Mouse (Mus musculus): ENCODE measurements around the gene Oxsm. TPM values are rescaled to one million over a fixed set of nuclear protein-coding genes. Genes with fewer than 3 reads are reported as not detected.

Gene Oxsm
- 14.4 and 16.2 TPM in 2 replicates for polyA plus RNA-seq (2012; ENCODE audit: insufficient read depth, insufficient read length, missing spikeins)

DNA sequence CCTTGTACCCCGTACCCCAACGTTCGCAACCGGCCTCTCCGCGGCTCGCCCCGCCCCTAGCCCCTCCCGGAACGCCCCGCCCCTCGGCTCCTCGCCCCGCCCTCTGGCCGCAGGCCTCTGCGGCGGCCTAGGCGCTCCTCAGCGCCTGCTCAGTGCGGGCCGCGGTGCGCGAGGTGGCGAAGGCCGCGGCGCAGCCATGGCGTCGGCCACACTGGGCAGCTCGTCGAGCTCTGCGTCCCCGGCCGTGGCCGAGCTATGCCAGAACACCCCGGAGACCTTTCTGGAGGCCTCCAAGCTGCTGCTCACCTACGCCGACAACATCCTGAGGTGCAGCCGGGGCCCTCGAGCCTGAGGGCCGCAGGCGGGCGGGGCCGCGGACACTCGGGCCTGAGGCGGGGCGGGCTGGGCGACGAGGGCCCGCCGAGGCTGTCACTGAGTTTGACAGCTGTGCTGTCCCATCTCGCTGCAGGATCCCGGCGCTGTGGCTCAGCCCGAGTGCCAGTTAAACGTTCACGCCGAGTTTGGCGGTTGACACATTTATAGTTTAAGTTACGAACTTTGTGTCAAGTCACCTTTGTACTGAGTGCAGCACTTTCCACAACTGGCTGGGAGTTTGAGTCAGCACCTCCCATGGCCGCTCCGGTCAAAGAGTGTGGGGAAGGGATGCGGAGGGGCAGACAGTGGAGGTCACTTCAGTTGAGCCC is at the start of gene Oxsm, which contains the start of gene Ngly1:
Oxsm (minus strand) TSS at position 638 of the 704 bp plus-strand sequence.
Ngly1 (plus strand) TSS at position 110 of the 704 bp plus-strand sequence.
- peaks cover 14% of the 10 kb centered on the region for H3K4me1 ChIP-seq (ENCODE audit: control insufficient read depth, insufficient read depth, low read length)
- peak within 1 kb of the TSS; percentile 53 for H3K27ac ChIP-seq (ENCODE audit: insufficient read depth, low read depth, low read length)
- peak; percentile 97 for TF ChIP-seq POLR2A (IDR thresholded peaks at IDR 0.05; ENCODE audit: borderline replicate concordance, low read depth, low read length)
- TF ChIP-seq CTCF (IDR thresholded peaks at IDR 0.05; ENCODE audit: low read depth, low read length), result no peak
- H3K4me3 ChIP-seq (ENCODE audit: insufficient read depth, low read length), result peak within 1 kb of the TSS; percentile 78

DNA sequence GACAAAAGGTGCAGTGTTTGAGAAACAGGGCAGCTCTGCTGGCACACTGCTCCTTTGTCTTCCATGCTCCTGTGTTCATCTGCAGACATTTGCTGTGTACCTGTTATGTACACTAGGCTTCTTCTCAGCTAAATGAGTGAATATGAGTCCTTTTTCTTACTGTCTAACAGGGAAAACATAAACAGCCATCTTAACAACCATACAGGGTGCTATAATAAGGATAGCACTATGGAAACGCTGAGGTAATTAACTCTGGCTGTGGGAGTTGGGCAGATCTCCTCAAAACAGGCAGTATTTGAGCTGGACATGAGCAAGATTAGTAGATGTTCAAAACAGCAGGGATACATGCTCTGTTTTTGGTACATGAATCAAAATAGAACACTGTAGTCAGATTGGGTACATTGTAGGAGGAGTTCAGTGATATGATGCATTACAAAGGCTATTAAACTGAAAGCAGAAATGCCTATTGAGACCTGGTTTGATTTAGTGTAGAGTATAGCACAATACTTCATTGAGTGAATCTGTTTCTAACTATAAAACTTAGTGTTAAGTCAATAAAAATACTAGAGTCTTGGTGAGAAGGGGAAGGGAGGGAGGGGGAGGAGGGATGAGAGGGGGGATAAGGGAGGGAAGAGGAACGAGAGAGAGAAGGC is 47.3 kb upstream of the Oxsm start:
- TF ChIP-seq POLR2A (IDR thresholded peaks at IDR 0.05; ENCODE audit: borderline replicate concordance, low read depth, low read length) (no peak), CTCF (IDR thresholded peaks at IDR 0.05; ENCODE audit: low read depth, low read length) (no peak)
- no peak overlapping the region for H3K4me3 ChIP-seq (ENCODE audit: insufficient read depth, low read length)

DNA sequence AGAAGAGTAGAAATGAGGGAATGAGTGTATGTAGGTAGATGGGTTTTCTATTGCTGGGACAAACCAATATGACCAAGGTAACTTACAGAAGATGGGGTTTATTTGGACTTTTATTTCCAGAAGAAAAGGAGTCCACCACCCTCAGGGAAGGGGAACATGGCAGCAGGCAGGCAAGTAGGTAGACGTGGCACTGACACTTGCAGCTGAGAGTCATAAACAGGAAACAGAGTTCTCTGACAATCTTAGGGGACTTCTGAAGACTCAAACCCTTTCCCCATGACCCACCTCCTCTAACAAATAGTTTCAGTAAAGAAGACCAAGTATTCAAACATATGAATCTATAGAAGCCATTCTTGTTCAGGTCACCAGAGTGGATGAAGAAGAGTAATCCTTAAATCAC is 44.3 kb upstream of the Oxsm start:
- TF ChIP-seq POLR2A (IDR thresholded peaks at IDR 0.05; ENCODE audit: borderline replicate concordance, low read depth, low read length) (no peak), CTCF (IDR thresholded peaks at IDR 0.05; ENCODE audit: low read depth, low read length) (no peak)
- H3K27ac ChIP-seq (ENCODE audit: insufficient read depth, low read depth, low read length), result no peak overlapping the region

More for the DNA sequence above, 47.3 kb upstream of the Oxsm start:
- Histone ChIP-seq H3K27ac (ENCODE audit: insufficient read depth, low read depth, low read length) (no peak overlapping the region), H3K4me1 (ENCODE audit: control insufficient read depth, insufficient read depth, low read length) (no peaks in the 10 kb centered on the region)

DNA sequence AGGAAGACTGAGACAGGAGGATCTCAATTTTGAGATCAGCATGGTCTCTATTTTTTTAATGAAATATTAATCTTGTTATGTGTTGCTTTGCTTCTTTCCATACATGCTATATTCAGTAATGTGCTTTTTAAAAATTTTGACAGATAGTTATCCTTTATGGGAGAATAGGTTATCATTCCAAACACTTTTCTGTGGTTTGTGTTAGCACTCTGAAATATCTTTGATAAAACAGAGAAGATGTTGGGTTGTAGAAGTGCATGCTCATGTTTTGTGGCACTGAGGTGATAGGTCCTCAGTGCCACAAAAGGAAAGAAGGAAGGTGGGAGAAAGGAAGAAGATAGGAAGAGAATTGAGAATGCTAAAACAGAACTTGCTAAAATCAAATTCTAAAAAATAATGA is 43.4 kb upstream of the Oxsm start:
- Histone ChIP-seq H3K4me1 (ENCODE audit: control insufficient read depth, insufficient read depth, low read length) (no peaks in the 10 kb centered on the region), H3K4me3 (ENCODE audit: insufficient read depth, low read length) (no peak overlapping the region), H3K27ac (ENCODE audit: insufficient read depth, low read depth, low read length) (no peak overlapping the region)
- TF ChIP-seq POLR2A (IDR thresholded peaks at IDR 0.05; ENCODE audit: borderline replicate concordance, low read depth, low read length), result no peak
- no peak for TF ChIP-seq CTCF (IDR thresholded peaks at IDR 0.05; ENCODE audit: low read depth, low read length)

More for the DNA sequence above, 44.3 kb upstream of the Oxsm start:
- Histone ChIP-seq H3K4me3 (ENCODE audit: insufficient read depth, low read length) (no peak overlapping the region), H3K4me1 (ENCODE audit: control insufficient read depth, insufficient read depth, low read length) (no peaks in the 10 kb centered on the region)

DNA sequence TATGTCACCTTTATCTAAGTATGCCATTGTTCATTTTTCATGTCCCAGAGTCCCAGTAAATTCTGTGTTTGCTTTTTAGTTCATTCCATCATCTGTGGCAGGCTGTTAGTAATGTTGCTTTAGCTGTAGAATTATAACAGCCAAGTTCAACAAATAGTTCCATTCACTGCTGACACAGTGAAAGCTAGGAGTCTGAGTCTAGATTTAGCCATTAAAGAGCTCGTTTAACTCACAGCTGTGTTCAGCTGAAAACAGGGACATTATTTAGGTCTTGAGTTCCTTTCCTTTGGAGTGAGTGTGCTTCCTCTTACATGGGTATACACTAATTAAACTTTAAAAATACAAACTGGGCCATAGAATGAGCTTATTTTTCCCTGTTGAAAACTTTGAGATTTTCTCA is 42.8 kb upstream of the Oxsm start:
- Histone ChIP-seq H3K4me3 (ENCODE audit: insufficient read depth, low read length) (no peak overlapping the region), H3K27ac (ENCODE audit: insufficient read depth, low read depth, low read length) (no peak overlapping the region), H3K4me1 (ENCODE audit: control insufficient read depth, insufficient read depth, low read length) (no peaks in the 10 kb centered on the region)
- no peak for TF ChIP-seq CTCF (IDR thresholded peaks at IDR 0.05; ENCODE audit: low read depth, low read length)
- no peak for TF ChIP-seq POLR2A (IDR thresholded peaks at IDR 0.05; ENCODE audit: borderline replicate concordance, low read depth, low read length)

DNA sequence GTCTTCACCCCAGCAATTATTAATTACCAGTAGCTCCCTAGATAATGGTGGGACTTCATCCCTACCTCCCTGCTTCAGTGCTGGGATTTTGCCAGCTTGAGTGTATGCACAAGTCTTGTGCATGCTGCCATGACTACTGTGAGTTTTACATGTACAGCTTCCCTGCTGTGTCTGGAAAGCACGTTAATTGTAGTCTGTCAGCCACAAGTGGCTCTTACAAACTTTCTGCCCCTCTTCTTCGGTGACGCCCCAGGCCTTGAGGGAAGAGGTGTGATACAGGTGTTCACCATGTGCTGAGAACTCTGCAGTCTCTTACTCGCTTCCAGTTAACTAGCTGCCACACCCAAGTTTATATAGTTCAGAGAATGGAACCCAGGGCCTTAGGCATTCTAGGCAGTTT is 34.4 kb upstream of the Oxsm start:
- TF ChIP-seq POLR2A (IDR thresholded peaks at IDR 0.05; ENCODE audit: borderline replicate concordance, low read depth, low read length) (no peak), CTCF (IDR thresholded peaks at IDR 0.05; ENCODE audit: low read depth, low read length) (no peak)
- H3K4me1 ChIP-seq (ENCODE audit: control insufficient read depth, insufficient read depth, low read length), result no peaks in the 10 kb centered on the region
- no peak overlapping the region for H3K4me3 ChIP-seq (ENCODE audit: insufficient read depth, low read length)
- H3K27ac ChIP-seq (ENCODE audit: insufficient read depth, low read depth, low read length), result no peak overlapping the region

DNA sequence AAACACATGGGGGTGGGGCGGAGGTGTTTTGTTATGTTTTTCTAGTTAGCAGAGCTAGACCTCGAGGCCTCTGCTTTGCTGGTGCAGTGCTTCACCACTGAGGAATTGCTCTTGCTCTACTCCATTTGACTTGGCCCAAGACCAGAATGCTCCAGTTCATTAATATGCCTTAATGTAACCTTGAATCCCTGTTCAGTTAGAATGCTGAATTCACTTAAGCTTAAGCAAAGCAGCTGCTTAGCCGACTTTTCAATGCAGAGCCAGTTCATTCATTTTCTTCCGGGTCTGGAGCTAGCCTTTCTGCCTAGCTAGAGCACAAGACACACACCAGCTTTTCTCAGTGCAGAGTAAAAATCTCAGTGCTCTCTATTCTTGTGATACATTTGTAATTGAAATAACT is 29.6 kb upstream of the Oxsm start:
- H3K4me3 ChIP-seq (ENCODE audit: insufficient read depth, low read length), result no peak overlapping the region
- TF ChIP-seq POLR2A (IDR thresholded peaks at IDR 0.05; ENCODE audit: borderline replicate concordance, low read depth, low read length) (no peak), CTCF (IDR thresholded peaks at IDR 0.05; ENCODE audit: low read depth, low read length) (no peak)
- no peak overlapping the region for H3K27ac ChIP-seq (ENCODE audit: insufficient read depth, low read depth, low read length)
- no peaks in the 10 kb centered on the region for H3K4me1 ChIP-seq (ENCODE audit: control insufficient read depth, insufficient read depth, low read length)

DNA sequence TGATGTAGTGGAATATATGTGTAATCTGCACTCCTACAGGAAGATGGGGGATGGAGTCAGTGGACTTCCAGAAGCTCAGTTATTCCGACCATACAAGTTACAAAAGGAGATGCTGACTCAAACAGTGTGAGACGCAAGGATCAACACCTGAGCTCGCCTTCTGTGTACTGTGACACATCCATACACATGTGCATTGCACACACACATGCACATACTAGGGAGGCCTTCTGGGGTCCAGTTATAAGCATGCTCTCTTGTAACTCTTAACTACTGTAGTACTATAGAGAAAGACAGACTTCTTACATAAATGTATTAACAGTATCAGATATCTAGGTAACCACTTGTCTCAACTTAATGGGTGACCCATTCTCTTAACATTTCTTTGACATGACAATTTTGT is 24.1 kb upstream of the Oxsm start:
- TF ChIP-seq CTCF (IDR thresholded peaks at IDR 0.05; ENCODE audit: low read depth, low read length) (no peak), POLR2A (IDR thresholded peaks at IDR 0.05; ENCODE audit: borderline replicate concordance, low read depth, low read length) (no peak)
- H3K4me1 ChIP-seq (ENCODE audit: control insufficient read depth, insufficient read depth, low read length), result no peaks in the 10 kb centered on the region

DNA sequence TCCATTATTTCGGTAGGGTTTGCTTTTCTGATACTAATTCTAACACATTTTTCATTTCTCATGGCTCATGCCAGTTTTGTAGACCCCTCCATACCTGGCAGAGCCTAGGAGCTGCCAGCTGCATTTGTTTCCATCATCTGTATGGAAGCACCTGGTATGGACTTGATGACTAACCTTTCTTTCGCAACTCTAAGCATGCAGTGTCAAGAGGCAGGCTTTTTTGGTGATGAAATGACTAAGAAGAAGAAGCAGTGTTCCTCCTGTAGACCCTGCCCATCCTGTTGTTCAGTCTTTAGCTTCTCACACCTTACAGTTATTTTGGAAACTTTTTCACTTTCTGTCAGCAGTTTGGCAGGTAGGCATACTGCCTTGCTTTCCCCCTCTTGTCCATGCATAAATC is 20.2 kb upstream of the Oxsm start:
- H3K27ac ChIP-seq (ENCODE audit: insufficient read depth, low read depth, low read length), result no peak overlapping the region
- H3K4me3 ChIP-seq (ENCODE audit: insufficient read depth, low read length), result no peak overlapping the region
- no peaks in the 10 kb centered on the region for H3K4me1 ChIP-seq (ENCODE audit: control insufficient read depth, insufficient read depth, low read length)
- TF ChIP-seq POLR2A (IDR thresholded peaks at IDR 0.05; ENCODE audit: borderline replicate concordance, low read depth, low read length), result no peak

More for the DNA sequence above, 24.1 kb upstream of the Oxsm start:
- Histone ChIP-seq H3K4me3 (ENCODE audit: insufficient read depth, low read length) (no peak overlapping the region), H3K27ac (ENCODE audit: insufficient read depth, low read depth, low read length) (no peak overlapping the region)

DNA sequence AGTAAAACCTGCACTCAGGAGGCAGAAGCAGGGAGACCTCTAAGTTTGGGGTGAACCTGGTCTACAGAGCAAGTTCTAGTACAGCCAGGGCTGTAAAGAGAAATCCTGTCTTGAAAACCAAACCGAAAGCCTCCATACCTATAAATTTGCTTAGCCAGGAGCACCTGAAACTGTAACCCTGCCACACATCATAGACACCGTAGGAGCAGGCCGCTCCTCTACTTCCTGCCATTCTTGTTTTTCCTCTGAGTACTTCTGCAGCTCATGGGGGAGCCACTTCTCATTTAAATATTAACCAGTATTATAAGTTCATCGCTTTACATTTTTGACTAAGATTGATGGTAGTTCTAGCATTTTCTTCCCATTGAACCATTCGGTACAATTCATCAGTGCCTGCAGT is 17.4 kb upstream of the Oxsm start:
- Histone ChIP-seq H3K4me1 (ENCODE audit: control insufficient read depth, insufficient read depth, low read length) (no peaks in the 10 kb centered on the region), H3K27ac (ENCODE audit: insufficient read depth, low read depth, low read length) (no peak overlapping the region), H3K4me3 (ENCODE audit: insufficient read depth, low read length) (no peak overlapping the region)
- TF ChIP-seq POLR2A (IDR thresholded peaks at IDR 0.05; ENCODE audit: borderline replicate concordance, low read depth, low read length), result no peak
- TF ChIP-seq CTCF (IDR thresholded peaks at IDR 0.05; ENCODE audit: low read depth, low read length), result no peak

All from bone marrow macrophage, adult 2 months (primary cell).